Mouse (Mus musculus) ES-E14 (cell line): ENCODE measurements around the gene Gap43.

Experiments used
- HCFC1 ChIP-seq: IDR thresholded peaks from 2 replicates; pipeline ENCODE4 v1.6.1; 2012; ENCODE audit warnings: low read length, inconsistent platforms, borderline replicate concordance; ENCODE audit not compliant: insufficient read depth
- MAFK ChIP-seq: IDR thresholded peaks from 2 replicates; pipeline ENCODE4 v1.6.1; 2014; ENCODE audit warnings: mild to moderate bottlenecking, low read depth, low read length, inconsistent platforms; ENCODE audit not compliant: insufficient read depth
- ZC3H11A ChIP-seq: IDR thresholded peaks from 2 replicates; pipeline ENCODE4 v1.6.1; 2012; ENCODE audit warnings: low read depth, mild to moderate bottlenecking, inconsistent platforms, low read length, borderline replicate concordance
- ZNF384 ChIP-seq: IDR thresholded peaks from 2 replicates; pipeline ENCODE4 v1.6.1; 2012; ENCODE audit warnings: low read depth, low read length, inconsistent platforms

- TF ChIP-seq MAFK (no peak), ZC3H11A (no peak), HCFC1 (no peak), ZNF384 (no peak)
These were observed 28.3 kb downstream of the Gap43 start for GRCm38 (mm10) chr16:42312125-42312524.
